Mouse (Mus musculus): ENCODE data around the gene Bach2. TPM values are rescaled to one million over a fixed set of nuclear protein-coding genes. Genes with fewer than 3 reads are reported as not detected.

The Bach2 gene
- polyA plus RNA-seq, 1 experiment from 2014 or later = 12.2 TPM

DNA sequence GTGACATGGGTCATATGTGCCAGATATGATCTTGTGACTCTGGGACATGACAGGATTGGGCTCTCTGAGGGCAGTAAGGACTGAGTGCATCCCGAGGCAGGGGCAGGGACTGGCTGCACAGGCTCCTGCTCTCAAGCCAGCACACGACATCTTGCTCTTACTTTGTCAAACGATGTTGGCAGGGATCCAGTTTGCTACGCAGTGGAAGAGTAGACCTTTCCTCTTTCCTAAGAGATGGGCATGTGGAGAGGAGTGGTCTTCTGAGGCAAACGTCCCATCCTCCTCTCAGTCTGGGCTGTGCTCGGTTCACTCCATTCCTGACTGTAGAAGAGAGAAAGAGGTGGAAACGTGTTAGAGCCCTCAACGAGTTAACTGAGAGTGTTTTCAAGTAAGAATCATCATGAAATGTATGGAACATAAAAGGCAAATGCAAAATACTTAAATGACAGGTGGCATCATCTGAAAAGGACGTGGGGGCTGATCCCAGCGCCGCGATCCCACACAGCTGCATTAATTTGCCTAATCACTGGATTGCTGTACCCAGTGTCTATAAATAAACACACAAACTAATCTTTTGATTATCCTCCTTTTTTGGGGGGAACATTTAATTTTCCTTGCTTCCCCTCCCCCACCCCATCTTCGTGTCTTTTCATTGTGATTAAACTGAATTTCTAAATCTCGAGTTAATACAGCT, 150.7 kb downstream of the Bach2 start:
- H3K36me3 ChIP-seq = no peaks in the 10 kb centered on the region
- ATAC-seq (ENCODE audit: low FRiP score, low read depth) = no peak
- 71% methylated on average over 14 of the region's 14 CpGs for WGBS
- H3K4me3 ChIP-seq = no peak overlapping the region
- H3K4me2 ChIP-seq (replicated peaks) = no peak overlapping the region
- H3K9ac ChIP-seq = no peak overlapping the region
- no peaks in the 10 kb centered on the region for H3K27me3 ChIP-seq
- H3K4me1 ChIP-seq = peaks cover 41% of the 10 kb centered on the region
- H3K9me3 ChIP-seq = no peaks in the 10 kb centered on the region
- H3K27ac ChIP-seq = no peak overlapping the region

GRCm38 (mm10) chr4:32391260-32391659, 152.7 kb downstream of the Bach2 start:
- peaks cover 37% of the 10 kb centered on the region for H3K4me1 ChIP-seq
- H3K4me3 ChIP-seq = no peak overlapping the region
- ATAC-seq (ENCODE audit: low FRiP score, low read depth) = no peak
- H3K27ac ChIP-seq = no peak overlapping the region
- H3K36me3 ChIP-seq = no peaks in the 10 kb centered on the region
- H3K9me3 ChIP-seq = no peaks in the 10 kb centered on the region
- no peak overlapping the region for H3K4me2 ChIP-seq (replicated peaks)
- no peak overlapping the region for H3K9ac ChIP-seq
- H3K27me3 ChIP-seq = no peaks in the 10 kb centered on the region
- WGBS = 90% methylated on average over 8 of the region's 8 CpGs

DNA sequence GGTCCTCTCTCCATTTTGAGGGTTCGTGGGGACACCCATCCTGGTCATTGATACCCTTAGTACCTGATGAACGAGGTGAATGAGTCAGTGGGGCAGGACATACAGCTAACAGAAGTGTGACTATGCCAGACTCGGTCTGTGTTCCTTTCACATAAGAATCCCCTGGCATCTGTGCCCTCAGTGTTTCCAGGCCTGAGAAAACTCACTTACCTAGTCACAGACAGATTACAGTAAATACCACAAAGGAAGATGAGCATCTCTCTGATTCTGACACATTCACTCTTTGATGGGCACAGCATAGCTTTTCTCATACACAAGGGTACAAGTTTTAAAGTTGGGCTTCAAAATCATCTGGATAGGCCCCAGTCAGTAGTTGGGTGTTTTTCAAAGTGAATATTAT, 154.6 kb downstream of the Bach2 start:
- Histone ChIP-seq H3K27ac (no peak overlapping the region), H3K36me3 (no peaks in the 10 kb centered on the region), H3K9me3 (no peaks in the 10 kb centered on the region), H3K4me1 (peaks cover 19% of the 10 kb centered on the region), H3K9ac (no peak overlapping the region), H3K4me2 (replicated peaks) (no peak overlapping the region), H3K27me3 (no peaks in the 10 kb centered on the region), H3K4me3 (no peak overlapping the region)
- WGBS = 87% methylated on average over 3 of the region's 3 CpGs
- ATAC-seq (ENCODE audit: low FRiP score, low read depth) = no peak

GRCm38 (mm10) chr4:32393951-32394350, 155.3 kb downstream of the Bach2 start:
- Histone ChIP-seq H3K9me3 (no peaks in the 10 kb centered on the region), H3K27ac (no peak overlapping the region), H3K4me3 (no peak overlapping the region), H3K27me3 (no peaks in the 10 kb centered on the region), H3K9ac (no peak overlapping the region), H3K4me2 (replicated peaks) (no peak overlapping the region), H3K4me1 (peaks cover 12% of the 10 kb centered on the region), H3K36me3 (no peaks in the 10 kb centered on the region)
- no peak for ATAC-seq (ENCODE audit: low FRiP score, low read depth)
- WGBS = 51% methylated on average over 1 of the region's 1 CpGs

- no peak overlapping the region for H3K9ac ChIP-seq
- no peak for ATAC-seq (ENCODE audit: low FRiP score, low read depth)
- WGBS = 82% methylated on average over 2 of the region's 2 CpGs
- H3K27ac ChIP-seq = no peak overlapping the region
- H3K4me2 ChIP-seq (replicated peaks) = no peak overlapping the region
- H3K4me3 ChIP-seq = no peak overlapping the region
- no peaks in the 10 kb centered on the region for H3K27me3 ChIP-seq
- H3K9me3 ChIP-seq = no peaks in the 10 kb centered on the region
- H3K4me1 ChIP-seq = 0 out of 2 replicates have a peak, but pooled peaks cover 7% of the 10 kb centered on the region
- H3K36me3 ChIP-seq = no peaks in the 10 kb centered on the region
These were observed 156.2 kb downstream of the Bach2 start for GRCm38 (mm10) chr4:32394850-32395249.

DNA sequence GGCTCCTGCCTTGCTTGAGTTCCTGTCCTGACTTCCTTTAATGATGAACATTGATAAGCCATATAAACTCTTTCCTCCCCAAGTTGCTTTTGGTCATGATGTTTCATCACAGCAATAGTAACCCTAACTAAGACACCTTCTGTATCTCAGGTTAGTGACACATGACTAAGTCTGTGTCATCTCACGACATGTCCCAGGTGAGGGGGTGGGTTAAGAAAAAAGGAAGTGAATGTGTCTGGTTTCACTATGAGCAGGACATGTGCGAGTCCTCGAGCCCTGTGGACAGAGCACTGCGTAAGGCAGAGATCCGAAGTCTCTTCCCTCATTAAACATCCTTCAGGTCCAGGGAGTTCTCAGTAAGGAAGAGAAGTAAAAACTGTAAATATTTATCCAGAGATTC, 162.9 kb downstream of the Bach2 start:
- ATAC-seq (ENCODE audit: low FRiP score, low read depth) = no peak
- H3K27me3 ChIP-seq = no peaks in the 10 kb centered on the region
- H3K36me3 ChIP-seq = no peaks in the 10 kb centered on the region
- no peak overlapping the region for H3K27ac ChIP-seq
- WGBS = 91% methylated on average over 5 of the region's 5 CpGs
- H3K4me2 ChIP-seq (replicated peaks) = no peak overlapping the region
- no peak overlapping the region for H3K9ac ChIP-seq
- 0 out of 2 replicates have a peak, but pooled peaks cover 4% of the 10 kb centered on the region for H3K4me1 ChIP-seq
- no peak overlapping the region for H3K4me3 ChIP-seq
- no peaks in the 10 kb centered on the region for H3K9me3 ChIP-seq

GRCm38 (mm10) chr4:32403506-32403905, 164.9 kb downstream of the Bach2 start:
- Histone ChIP-seq H3K9ac (no peak overlapping the region), H3K4me2 (replicated peaks) (no peak overlapping the region), H3K4me3 (no peak overlapping the region), H3K27ac (no peak overlapping the region), H3K27me3 (no peaks in the 10 kb centered on the region), H3K36me3 (no peaks in the 10 kb centered on the region), H3K9me3 (no peaks in the 10 kb centered on the region), H3K4me1 (0 out of 2 replicates have a peak, but pooled peaks cover 4% of the 10 kb centered on the region)
- WGBS = 90% methylated on average over 5 of the region's 5 CpGs
- ATAC-seq (ENCODE audit: low FRiP score, low read depth) = no peak

DNA sequence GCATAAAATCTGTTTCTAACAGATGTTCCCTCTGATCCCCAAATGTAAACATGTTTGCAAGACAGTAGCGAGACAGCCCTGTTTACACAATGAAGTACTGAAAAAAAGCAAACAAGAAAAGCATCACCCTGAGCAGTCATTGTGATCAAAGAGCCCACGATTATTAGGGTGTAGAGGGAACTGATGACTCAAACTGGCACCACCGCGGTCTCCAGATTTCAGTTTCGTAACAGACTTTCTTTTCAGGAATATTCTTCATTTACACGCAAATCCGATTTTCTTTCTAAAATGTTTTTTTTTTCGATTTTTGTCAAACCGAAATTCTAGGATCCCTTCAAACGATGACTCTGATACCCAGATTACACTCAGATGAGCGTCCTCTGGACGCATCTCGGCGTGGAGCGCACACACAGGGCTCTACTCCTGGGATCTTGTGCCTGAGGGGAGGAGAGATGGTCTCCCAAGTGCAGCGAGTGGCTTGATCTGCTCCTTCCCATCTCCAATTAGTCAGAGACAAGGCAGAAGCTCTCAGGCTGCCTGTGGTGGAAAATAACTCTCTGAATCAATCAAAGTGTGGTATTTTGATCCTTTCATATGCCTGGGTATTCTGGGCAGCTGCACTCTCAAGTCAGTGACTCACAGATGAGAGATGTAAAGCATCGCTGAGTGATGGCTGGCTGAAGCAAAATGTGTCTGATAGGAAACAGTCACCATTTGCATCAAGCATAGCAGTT, 166.7 kb downstream of the Bach2 start:
- H3K4me1 ChIP-seq = 0 out of 2 replicates have a peak, but pooled peaks cover 4% of the 10 kb centered on the region
- 79% methylated on average over 17 of the region's 17 CpGs for WGBS
- H3K9ac ChIP-seq = no peak overlapping the region
- H3K4me2 ChIP-seq (replicated peaks) = no peak overlapping the region
- no peaks in the 10 kb centered on the region for H3K27me3 ChIP-seq
- no peak overlapping the region for H3K4me3 ChIP-seq
- no peak overlapping the region for H3K27ac ChIP-seq
- no peak for ATAC-seq (ENCODE audit: low FRiP score, low read depth)
- no peaks in the 10 kb centered on the region for H3K36me3 ChIP-seq
- no peaks in the 10 kb centered on the region for H3K9me3 ChIP-seq

DNA sequence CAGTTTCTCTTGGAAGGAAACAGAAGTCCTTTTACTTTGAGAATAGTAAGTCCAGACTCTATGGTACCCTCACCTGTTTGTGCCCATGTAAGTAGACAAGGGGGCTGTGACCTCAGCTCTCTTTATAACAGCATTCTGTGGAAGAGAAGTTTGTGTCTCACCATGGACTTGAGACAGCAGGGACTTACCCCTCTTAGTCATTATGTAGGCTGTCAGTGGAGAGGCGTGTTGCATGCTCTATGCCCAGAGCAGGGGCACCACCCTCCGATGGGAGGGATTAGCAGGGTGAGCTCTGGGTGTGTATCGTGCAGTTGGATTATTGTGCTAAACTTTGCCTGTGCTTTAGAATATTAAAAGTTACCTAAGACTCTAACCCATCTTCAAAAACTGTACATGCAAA, 167.4 kb downstream of the Bach2 start:
- Histone ChIP-seq H3K27me3 (no peaks in the 10 kb centered on the region), H3K36me3 (no peaks in the 10 kb centered on the region)
- WGBS = 92% methylated on average over 3 of the region's 3 CpGs

GRCm38 (mm10) chr4:32408535-32408934, 169.9 kb downstream of the Bach2 start:
- Histone ChIP-seq H3K27me3 (no peaks in the 10 kb centered on the region), H3K27ac (no peak overlapping the region), H3K4me2 (replicated peaks) (no peak overlapping the region), H3K4me3 (no peak overlapping the region), H3K36me3 (no peaks in the 10 kb centered on the region), H3K4me1 (0 out of 2 replicates have a peak, but pooled peaks cover 9% of the 10 kb centered on the region), H3K9ac (no peak overlapping the region), H3K9me3 (no peaks in the 10 kb centered on the region)
- ATAC-seq (ENCODE audit: low FRiP score, low read depth) = no peak
- 92% methylated on average over 8 of the region's 8 CpGs for WGBS

More for the DNA sequence above, 167.4 kb downstream of the Bach2 start:
- Histone ChIP-seq H3K27ac (no peak overlapping the region), H3K9ac (no peak overlapping the region), H3K4me1 (0 out of 2 replicates have a peak, but pooled peaks cover 4% of the 10 kb centered on the region), H3K4me3 (no peak overlapping the region), H3K9me3 (no peaks in the 10 kb centered on the region), H3K4me2 (replicated peaks) (no peak overlapping the region)
- ATAC-seq (ENCODE audit: low FRiP score, low read depth) = no peak

GRCm38 (mm10) chr4:32409116-32409880, 170.7 kb downstream of the Bach2 start:
- H3K4me2 ChIP-seq (replicated peaks) = no peak overlapping the region
- no peaks in the 10 kb centered on the region for H3K27me3 ChIP-seq
- H3K4me1 ChIP-seq = 0 out of 2 replicates have a peak, but pooled peaks cover 8% of the 10 kb centered on the region
- H3K9me3 ChIP-seq = no peaks in the 10 kb centered on the region
- H3K9ac ChIP-seq = no peak overlapping the region
- no peak overlapping the region for H3K4me3 ChIP-seq
- H3K27ac ChIP-seq = no peak overlapping the region
- WGBS = 70% methylated on average over 9 of the region's 9 CpGs
- no peaks in the 10 kb centered on the region for H3K36me3 ChIP-seq
- ATAC-seq (ENCODE audit: low FRiP score, low read depth) = no peak

DNA sequence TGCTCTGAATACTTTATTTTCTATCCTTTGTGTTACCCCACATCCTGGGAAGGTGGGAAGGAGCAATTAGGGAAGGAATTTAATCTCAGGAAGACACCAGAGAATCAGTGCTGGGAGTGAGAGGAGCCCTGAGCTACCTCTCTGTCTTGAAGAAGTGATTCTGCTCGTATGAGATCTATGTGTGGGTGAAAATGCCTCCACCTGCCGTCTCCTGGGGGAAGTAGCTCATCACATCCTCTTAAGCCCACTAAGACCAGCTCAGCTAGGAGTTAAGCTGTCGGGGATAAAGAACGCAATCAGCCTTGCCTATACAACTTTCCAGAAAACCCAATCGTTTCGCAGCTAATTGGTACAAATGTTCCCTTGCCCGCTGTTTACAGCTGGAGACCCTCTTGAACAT, 174.5 kb downstream of the Bach2 start:
- no peak for ATAC-seq (ENCODE audit: low FRiP score, low read depth)
- 45% methylated on average over 7 of the region's 7 CpGs for WGBS
- no peak overlapping the region for H3K27ac ChIP-seq
- H3K4me1 ChIP-seq = 0 out of 2 replicates have a peak, but pooled peaks cover 7% of the 10 kb centered on the region
- no peak overlapping the region for H3K9ac ChIP-seq
- H3K27me3 ChIP-seq = no peaks in the 10 kb centered on the region
- no peaks in the 10 kb centered on the region for H3K36me3 ChIP-seq
- H3K4me3 ChIP-seq = no peak overlapping the region
- no peaks in the 10 kb centered on the region for H3K9me3 ChIP-seq
- no peak overlapping the region for H3K4me2 ChIP-seq (replicated peaks)

All from limb, embryonic 13.5 days (tissue).